Mouse (Mus musculus): ENCODE measurements around the gene Stard13. TPM values are rescaled to one million over a fixed set of nuclear protein-coding genes. Genes with fewer than 3 reads are reported as not detected.

The Stard13 gene
- total RNA-seq, 2 experiments from 2014 or later = 16.9 to 17.0 TPM

GRCm38 (mm10) chr5:151183656-151184240, 49.9 kb downstream of the Stard13 start:
- DNase-seq (ENCODE audit: low spot score in 2 of 2) = no peak

GRCm38 (mm10) chr5:151181288-151181687, 52.3 kb downstream of the Stard13 start:
- no peak for DNase-seq (ENCODE audit: low spot score in 2 of 2)

GRCm38 (mm10) chr5:151180176-151180785, 53.4 kb downstream of the Stard13 start:
- no peak for DNase-seq (ENCODE audit: low spot score in 2 of 2)

GRCm38 (mm10) chr5:151177171-151177570, 56.5 kb downstream of the Stard13 start:
- DNase-seq (ENCODE audit: low spot score in 2 of 2) = no peak

- no peak for DNase-seq (ENCODE audit: low spot score in 2 of 2)
Observed at GRCm38 (mm10) chr5:151175897-151176313, 57.7 kb downstream of the Stard13 start.

- no peak for DNase-seq (ENCODE audit: low spot score in 2 of 2)
Observed at GRCm38 (mm10) chr5:151174485-151175460, 58.9 kb downstream of the Stard13 start.

GRCm38 (mm10) chr5:151173774-151174173, 59.9 kb downstream of the Stard13 start:
- no peak for DNase-seq (ENCODE audit: low spot score in 2 of 2)

GRCm38 (mm10) chr5:151170168-151170750, 63.4 kb downstream of the Stard13 start:
- DNase-seq (ENCODE audit: low spot score in 2 of 2) = no peak

- no peak for DNase-seq (ENCODE audit: low spot score in 2 of 2)
Observed at GRCm38 (mm10) chr5:151168191-151168590, 65.4 kb downstream of the Stard13 start.

- DNase-seq (ENCODE audit: low spot score in 2 of 2) = no peak
Observed at GRCm38 (mm10) chr5:151167641-151168040, 66.0 kb downstream of the Stard13 start.

- DNase-seq (ENCODE audit: low spot score in 2 of 2) = peak; percentile 32 to 41
Observed at GRCm38 (mm10) chr5:151166266-151166665, 67.4 kb downstream of the Stard13 start.

GRCm38 (mm10) chr5:151165381-151166016, 68.1 kb downstream of the Stard13 start:
- DNase-seq (ENCODE audit: low spot score in 2 of 2) = no peak

- no peak for DNase-seq (ENCODE audit: low spot score in 2 of 2)
Observed at GRCm38 (mm10) chr5:151164815-151165214, 68.8 kb downstream of the Stard13 start.

GRCm38 (mm10) chr5:151162642-151163041, 71.0 kb downstream of the Stard13 start:
- DNase-seq (ENCODE audit: low spot score in 2 of 2) = no peak

GRCm38 (mm10) chr5:151155247-151155646, 78.4 kb downstream of the Stard13 start:
- DNase-seq (ENCODE audit: low spot score in 2 of 2) = no peak

GRCm38 (mm10) chr5:151154780-151155179, 78.9 kb downstream of the Stard13 start:
- no peak for DNase-seq (ENCODE audit: low spot score in 2 of 2)

- no peak for DNase-seq (ENCODE audit: low spot score in 2 of 2)
Observed at GRCm38 (mm10) chr5:151154030-151154429, 79.6 kb downstream of the Stard13 start.

- peak; percentile 43 to 48 for DNase-seq (ENCODE audit: low spot score in 2 of 2)
Observed at GRCm38 (mm10) chr5:151151549-151151948, 82.1 kb downstream of the Stard13 start.

- DNase-seq (ENCODE audit: low spot score in 2 of 2) = no peak
Observed at GRCm38 (mm10) chr5:151149509-151149908, 84.1 kb downstream of the Stard13 start.

- DNase-seq (ENCODE audit: low spot score in 2 of 2) = no peak
Observed at GRCm38 (mm10) chr5:151148079-151148478, 85.6 kb downstream of the Stard13 start.

- DNase-seq (ENCODE audit: low spot score in 2 of 2) = no peak
Observed at GRCm38 (mm10) chr5:151145807-151146206, 87.8 kb downstream of the Stard13 start.
